Mouse (Mus musculus) forebrain, embryonic 10.5 days (tissue): ENCODE results near the gene Ank. TPM values are rescaled to one million over a fixed set of nuclear protein-coding genes. Genes with fewer than 3 reads are reported as not detected.

ENCODE experiments used
- DNase-seq: peaks from one replicate; pipeline ENCODE4 v3.0.0-alpha.2; 2017; ENCODE audit warnings: low spot score; ENCODE audit errors: extremely low spot score
- H3K27ac ChIP-seq: fragments of 300-500 bp; sonication (generic); 2 replicates; pipeline ENCODE4 v1.5.1; 2016; ENCODE audit warnings: mild to moderate bottlenecking
- H3K27me3 ChIP-seq: fragments of 300-500 bp; sonication (generic); 2 replicates; pipeline ENCODE4 v1.6.1; 2016; ENCODE audit warnings: mild to moderate bottlenecking; ENCODE audit not compliant: poor library complexity, severe bottlenecking
- H3K36me3 ChIP-seq: fragments of 300-500 bp; sonication (generic); replicated peaks from 2 replicates; pipeline ENCODE4 v1.6.1; 2016; ENCODE audit warnings: mild to moderate bottlenecking, moderate library complexity
- H3K4me1 ChIP-seq: fragments of 300-500 bp; sonication (generic); 2 replicates; pipeline ENCODE4 v1.6.1; 2016
- H3K4me3 ChIP-seq: fragments of 300-500 bp; sonication (generic); 2 replicates; pipeline ENCODE4 v1.5.1; 2016; ENCODE audit warnings: mild to moderate bottlenecking, moderate library complexity
- H3K9me3 ChIP-seq: fragments of 300-500 bp; sonication (generic); 2 replicates; pipeline ENCODE4 v1.6.1; 2016; ENCODE audit warnings: mild to moderate bottlenecking, moderate library complexity
- WGBS: fragments of 180-500 bp; shearing (Covaris S2); methylation state at CpG from one replicate; pipeline ENCODE4 v1.1.7; 2016; 5-methylcytosine and 5-hydroxymethylcytosine counted together
- polyA plus RNA-seq: library from polyadenylated mRNA; unstranded; fragments of >200 nt; fragmentation: Nextera tagmentation; extraction: Ambion mirVana; gene quantifications from 2 replicates; pipeline ENCODE4 v1.2.1, GENCODE M21; 2016

The Ank gene
- polyA plus RNA-seq, 1 experiment from 2014 or later: 5.5 TPM

GRCm38 (mm10) chr15:27558456-27559147, 92.1 kb downstream of the Ank start:
- Histone ChIP-seq H3K27me3 (no peaks in the 10 kb centered on the region), H3K36me3 (peaks cover 4% of the 10 kb centered on the region), H3K4me1 (peaks cover 17% of the 10 kb centered on the region), H3K4me3 (no peak overlapping the region), H3K27ac (peak overlapping the region; percentile 32; the same call in 1 of the 2 replicates), H3K9me3 (no peaks in the 10 kb centered on the region)
- no peak for DNase-seq
- WGBS: 58% methylated on average over 16 of the region's 16 CpGs

GRCm38 (mm10) chr15:27560315-27560714, 93.8 kb downstream of the Ank start:
- H3K4me3 ChIP-seq: no peak overlapping the region

GRCm38 (mm10) chr15:27564106-27565100, 97.9 kb downstream of the Ank start:
- no peaks in the 10 kb centered on the region for H3K27me3 ChIP-seq
- no peak for DNase-seq
- 91% methylated on average over 14 of the region's 14 CpGs for WGBS
- peaks cover 3% of the 10 kb centered on the region for H3K4me1 ChIP-seq
- H3K27ac ChIP-seq: no peak overlapping the region
- H3K9me3 ChIP-seq: no peaks in the 10 kb centered on the region
- H3K4me3 ChIP-seq: no peak overlapping the region
- H3K36me3 ChIP-seq: peaks cover 7% of the 10 kb centered on the region; the same call in 1 of the 2 replicates

More at GRCm38 (mm10) chr15:27560315-27560714, 93.8 kb downstream of the Ank start:
- Histone ChIP-seq H3K27ac (peak overlapping the region; percentile 15; the same call in 1 of the 2 replicates), H3K9me3 (no peaks in the 10 kb centered on the region), H3K27me3 (no peaks in the 10 kb centered on the region), H3K4me1 (peaks cover 17% of the 10 kb centered on the region), H3K36me3 (peaks cover 9% of the 10 kb centered on the region)
- DNase-seq: no peak
- 90% methylated on average over 11 of the region's 11 CpGs for WGBS

DNA sequence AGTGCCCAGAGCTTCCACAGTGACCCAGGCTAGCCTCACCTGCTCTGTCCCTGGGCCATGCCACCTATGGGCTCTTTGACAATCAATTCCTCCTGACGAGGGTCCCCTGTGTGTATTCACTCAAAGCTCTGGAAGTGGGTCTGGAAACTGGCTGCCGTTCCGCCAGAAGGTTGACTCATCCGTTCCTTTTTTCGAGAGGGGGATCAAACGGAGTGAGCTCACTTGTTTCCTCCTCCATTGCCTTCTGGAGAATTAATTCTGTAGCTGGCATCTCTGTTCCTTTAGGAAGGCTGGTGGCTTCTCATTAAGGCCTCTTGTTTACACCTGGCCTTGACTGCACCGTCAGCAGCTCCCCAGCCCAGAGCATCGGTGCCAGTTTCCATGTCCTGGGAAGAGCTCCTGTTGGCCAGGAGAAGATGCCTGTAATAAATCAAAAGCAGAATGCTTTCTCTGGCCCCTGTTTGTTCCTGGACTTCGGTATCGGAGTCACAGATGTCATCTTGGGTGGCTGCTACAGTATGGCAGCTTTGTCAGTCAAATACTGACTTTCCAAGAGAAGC, 99.2 kb downstream of the Ank start:
- H3K4me3 ChIP-seq: no peak overlapping the region
- H3K4me1 ChIP-seq: no peaks in the 10 kb centered on the region
- peaks cover 7% of the 10 kb centered on the region; the same call in 1 of the 2 replicates for H3K36me3 ChIP-seq
- H3K9me3 ChIP-seq: no peaks in the 10 kb centered on the region
- 94% methylated on average over 10 of the region's 10 CpGs for whole genome bisulfite sequencing
- H3K27ac ChIP-seq: no peak overlapping the region
- no peaks in the 10 kb centered on the region for H3K27me3 ChIP-seq
- DNase-seq: no peak

DNA sequence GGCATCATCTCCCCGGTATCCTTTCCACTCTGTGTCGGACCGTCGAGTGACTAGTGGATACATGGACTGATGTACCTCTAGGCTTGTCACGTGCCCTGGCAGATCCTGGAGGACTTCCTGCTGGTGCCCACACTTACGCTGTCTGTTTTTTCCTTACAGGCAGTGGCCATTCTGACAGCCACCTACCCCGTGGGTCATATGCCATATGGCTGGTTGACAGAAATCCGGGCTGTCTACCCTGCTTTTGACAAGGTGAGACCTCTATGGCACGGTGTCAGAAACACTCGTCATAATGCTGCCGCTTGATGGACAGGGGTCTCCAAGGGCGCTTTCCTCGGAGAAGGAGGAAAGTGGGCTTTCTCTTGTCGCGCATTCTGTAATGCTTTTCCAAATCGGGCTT, 100.9 kb downstream of the Ank start:
- H3K27ac ChIP-seq: no peak overlapping the region

GRCm38 (mm10) chr15:27568371-27568770, 101.9 kb downstream of the Ank start:
- Histone ChIP-seq H3K4me3 (no peak overlapping the region), H3K4me1 (no peaks in the 10 kb centered on the region), H3K9me3 (no peaks in the 10 kb centered on the region), H3K27ac (no peak overlapping the region), H3K27me3 (no peaks in the 10 kb centered on the region), H3K36me3 (peaks cover 16% of the 10 kb centered on the region)
- no peak for DNase-seq
- WGBS: 93% methylated on average over 6 of the region's 6 CpGs

More for the DNA sequence above, 100.9 kb downstream of the Ank start:
- Histone ChIP-seq H3K4me1 (no peaks in the 10 kb centered on the region), H3K36me3 (peaks cover 9% of the 10 kb centered on the region), H3K4me3 (no peak overlapping the region), H3K27me3 (no peaks in the 10 kb centered on the region), H3K9me3 (no peaks in the 10 kb centered on the region)
- no peak for DNase-seq
- WGBS: 95% methylated on average over 16 of the region's 16 CpGs

DNA sequence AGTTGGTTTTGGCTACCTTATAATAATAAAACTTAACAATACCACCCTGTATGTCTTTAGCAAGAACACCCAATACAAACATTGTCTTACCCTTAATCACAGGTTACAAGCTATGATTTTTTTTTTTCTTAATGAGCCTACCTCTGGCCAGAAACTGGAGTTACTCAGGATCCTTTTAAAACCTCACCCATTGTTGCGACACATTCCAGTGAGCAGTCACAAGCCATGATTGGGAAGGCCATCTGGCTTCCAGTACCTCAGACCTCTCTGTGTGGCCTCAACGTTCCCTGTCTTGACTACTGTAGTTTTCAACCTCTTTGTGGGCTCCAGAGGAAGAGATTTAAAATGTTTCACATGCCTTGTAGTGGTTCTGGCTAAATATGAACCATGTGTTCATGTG, 103.4 kb downstream of the Ank start:
- Histone ChIP-seq H3K9me3 (no peaks in the 10 kb centered on the region), H3K27me3 (no peaks in the 10 kb centered on the region), H3K4me3 (no peak overlapping the region), H3K36me3 (peaks cover 13% of the 10 kb centered on the region), H3K27ac (no peak overlapping the region), H3K4me1 (no peaks in the 10 kb centered on the region)
- DNase-seq: no peak
- 82% methylated on average over 2 of the region's 2 CpGs for WGBS

GRCm38 (mm10) chr15:27570385-27570784, 103.9 kb downstream of the Ank start:
- Histone ChIP-seq H3K4me3 (no peak overlapping the region), H3K27ac (no peak overlapping the region), H3K36me3 (peaks cover 11% of the 10 kb centered on the region), H3K4me1 (no peaks in the 10 kb centered on the region), H3K27me3 (no peaks in the 10 kb centered on the region), H3K9me3 (no peaks in the 10 kb centered on the region)
- DNase-seq: no peak
- 98% methylated on average over 4 of the region's 4 CpGs for WGBS

DNA sequence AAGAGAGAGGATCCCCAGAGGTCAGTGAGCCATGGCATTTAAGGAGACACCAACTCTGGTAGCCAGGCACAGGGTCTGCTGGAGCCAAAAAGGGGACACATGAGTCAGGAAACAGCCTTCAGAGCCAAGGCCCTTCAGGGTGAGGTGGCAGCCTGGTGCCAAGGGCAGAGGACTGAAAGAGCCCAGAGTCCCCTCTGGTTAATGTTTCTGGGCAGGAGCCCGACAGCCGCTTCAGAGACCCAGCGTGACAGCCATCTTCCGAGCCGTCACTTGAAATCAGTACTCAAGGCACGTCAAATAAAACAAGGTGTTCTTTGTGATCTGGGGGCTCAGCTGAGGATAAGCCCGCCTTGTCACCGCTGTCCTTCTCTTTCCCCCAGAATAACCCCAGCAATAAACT, 104.7 kb downstream of the Ank start:
- no peak overlapping the region for H3K4me3 ChIP-seq
- H3K27me3 ChIP-seq: no peaks in the 10 kb centered on the region
- 92% methylated on average over 8 of the region's 8 CpGs for WGBS
- no peaks in the 10 kb centered on the region for H3K4me1 ChIP-seq
- no peak for DNase-seq
- H3K36me3 ChIP-seq: peaks cover 9% of the 10 kb centered on the region
- H3K27ac ChIP-seq: no peak overlapping the region
- no peaks in the 10 kb centered on the region for H3K9me3 ChIP-seq

DNA sequence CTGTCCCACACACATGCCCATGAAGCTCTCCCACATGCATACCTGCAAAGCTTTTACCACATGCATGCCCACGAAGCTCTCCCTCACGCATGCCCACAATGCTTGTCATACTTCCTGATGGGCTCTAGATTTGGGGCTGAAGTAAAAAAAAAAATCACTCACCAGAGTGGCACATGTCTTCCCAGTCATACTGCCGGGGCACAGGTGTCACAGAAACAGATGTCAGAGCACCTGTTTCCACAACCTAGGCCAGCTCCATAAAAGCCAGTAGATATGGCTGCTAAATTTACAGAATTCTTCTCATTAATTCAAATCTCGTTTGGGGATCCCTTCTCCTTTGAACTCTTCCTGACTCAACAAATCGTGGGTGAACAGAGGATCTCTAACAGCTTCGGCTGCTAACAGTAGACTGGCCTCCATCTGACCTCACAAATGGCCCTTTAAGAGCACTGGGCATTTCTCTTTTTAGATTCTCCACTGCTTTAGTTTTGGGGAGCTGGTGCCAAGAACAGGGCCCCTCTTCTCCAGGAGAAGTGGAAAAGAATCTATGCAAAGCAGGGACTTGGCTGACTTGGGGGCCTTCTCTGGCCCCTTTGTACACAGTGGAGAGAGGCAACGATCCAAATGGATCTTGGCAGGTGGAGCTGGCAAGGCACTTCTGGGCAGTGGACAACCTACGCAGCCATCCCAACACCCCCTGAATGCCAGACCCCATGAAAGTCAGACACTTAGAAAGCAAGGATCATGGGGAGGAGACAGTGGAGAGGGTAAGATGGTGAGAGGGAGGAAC, 108.7 kb downstream of the Ank start:
- Histone ChIP-seq H3K9me3 (no peaks in the 10 kb centered on the region), H3K27ac (no peak overlapping the region), H3K36me3 (peaks cover 20% of the 10 kb centered on the region), H3K4me3 (no peak overlapping the region), H3K4me1 (no peaks in the 10 kb centered on the region), H3K27me3 (no peaks in the 10 kb centered on the region)
- WGBS: 88% methylated on average over 8 of the region's 8 CpGs
- DNase-seq: no peak

DNA sequence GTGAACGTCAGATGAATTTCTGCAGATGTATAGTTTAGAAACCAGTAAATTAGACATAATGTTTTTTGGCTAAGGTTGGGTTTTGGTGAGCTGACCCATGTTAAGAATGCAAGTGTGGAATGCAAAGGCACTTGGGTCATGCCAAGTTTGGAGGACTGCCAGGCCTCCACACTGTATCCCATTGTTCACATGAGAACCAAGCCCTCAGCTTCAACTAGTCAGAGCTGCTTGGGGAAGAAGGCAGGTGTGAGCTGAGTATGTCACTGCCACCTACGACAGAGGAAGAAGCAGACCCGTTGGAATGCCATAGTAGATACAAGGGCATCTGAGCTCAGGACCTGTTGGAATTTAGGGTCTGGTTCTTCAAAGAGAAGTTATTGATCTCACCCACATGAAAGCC, 109.5 kb downstream of the Ank start:
- H3K27ac ChIP-seq: no peak overlapping the region
- H3K9me3 ChIP-seq: no peaks in the 10 kb centered on the region
- H3K27me3 ChIP-seq: no peaks in the 10 kb centered on the region
- DNase-seq: no peak
- peaks cover 28% of the 10 kb centered on the region for H3K36me3 ChIP-seq
- WGBS: 96% methylated on average over 3 of the region's 3 CpGs
- no peak overlapping the region for H3K4me3 ChIP-seq
- peaks cover 5% of the 10 kb centered on the region for H3K4me1 ChIP-seq

GRCm38 (mm10) chr15:27576886-27577285, 110.4 kb downstream of the Ank start:
- Histone ChIP-seq H3K27ac (no peak overlapping the region), H3K36me3 (peaks cover 28% of the 10 kb centered on the region), H3K9me3 (no peaks in the 10 kb centered on the region), H3K27me3 (no peaks in the 10 kb centered on the region), H3K4me3 (no peak overlapping the region), H3K4me1 (peaks cover 15% of the 10 kb centered on the region)
- 86% methylated on average over 1 of the region's 1 CpGs for WGBS
- DNase-seq: no peak
